Mouse (Mus musculus): ENCODE results near the gene Gm21887. TPM values are rescaled to one million over a fixed set of nuclear protein-coding genes. Genes with fewer than 3 reads are reported as not detected.
"Not testable (repeated sequence)": the region's sequence is repeated elsewhere in the genome, so short reads cannot be mapped to it uniquely, and the experiment has no call there.

The Gm21887 gene
- polyA plus RNA-seq, 1 experiment from 2014 or later, result 101 TPM

- Histone ChIP-seq H3K36me3 (peaks cover 23% of the 10 kb centered on the region), H3K9me3 (peaks cover 26% of the 10 kb centered on the region)
- H3K4me1 ChIP-seq; H3K27me3 ChIP-seq (replicated peaks); H3K9ac ChIP-seq; H3K27ac ChIP-seq (replicated peaks); ATAC-seq (ENCODE audit: extremely low read depth, insufficient number of reproducible peaks, low FRiP score, low TSS enrichment); H3K4me3 ChIP-seq; H3K4me2 ChIP-seq: not testable (repeated sequence)
- WGBS, result 57% methylated on average over 6 of the region's 8 CpGs
Observed at GRCm38 (mm10) chrX:169992951-169993547, 16.4 kb upstream of the Gm21887 start.

- Histone ChIP-seq H3K36me3 (peaks cover 15% of the 10 kb centered on the region), H3K9me3 (peaks cover 19% of the 10 kb centered on the region)
- H3K27ac ChIP-seq (replicated peaks); H3K4me1 ChIP-seq; H3K9ac ChIP-seq; H3K27me3 ChIP-seq (replicated peaks); H3K4me3 ChIP-seq; ATAC-seq (ENCODE audit: extremely low read depth, insufficient number of reproducible peaks, low FRiP score, low TSS enrichment); H3K4me2 ChIP-seq: not testable (repeated sequence)
- WGBS, result 26% methylated on average over 3 of the region's 33 CpGs
Observed at GRCm38 (mm10) chrX:169994011-169994865, 15.2 kb upstream of the Gm21887 start.

- 18% methylated on average over 2 of the region's 2 CpGs for WGBS
- not testable (repeated sequence) for H3K9ac ChIP-seq; H3K4me3 ChIP-seq; H3K27me3 ChIP-seq (replicated peaks); H3K4me1 ChIP-seq; H3K27ac ChIP-seq (replicated peaks); H3K36me3 ChIP-seq; ATAC-seq (ENCODE audit: extremely low read depth, insufficient number of reproducible peaks, low FRiP score, low TSS enrichment); H3K4me2 ChIP-seq
- peaks cover 13% of the 10 kb centered on the region for H3K9me3 ChIP-seq
Observed at GRCm38 (mm10) chrX:169994866-169995711, 14.4 kb upstream of the Gm21887 start.

GRCm38 (mm10) chrX:169995909-169996521 is 13.4 kb upstream of the Gm21887 start:
- H3K4me2 ChIP-seq; H3K36me3 ChIP-seq; H3K9ac ChIP-seq; ATAC-seq (ENCODE audit: extremely low read depth, insufficient number of reproducible peaks, low FRiP score, low TSS enrichment); H3K4me1 ChIP-seq; H3K27ac ChIP-seq (replicated peaks); H3K4me3 ChIP-seq; H3K27me3 ChIP-seq (replicated peaks): not testable (repeated sequence)
- H3K9me3 ChIP-seq, result peaks cover 12% of the 10 kb centered on the region
- WGBS, result no CpG with 5 or more reads among the region's 17 CpGs

GRCm38 (mm10) chrX:169996926-169997325 is 12.5 kb upstream of the Gm21887 start:
- H3K27me3 ChIP-seq (replicated peaks); H3K4me1 ChIP-seq; ATAC-seq (ENCODE audit: extremely low read depth, insufficient number of reproducible peaks, low FRiP score, low TSS enrichment); H3K4me3 ChIP-seq; H3K36me3 ChIP-seq; H3K27ac ChIP-seq (replicated peaks); H3K9ac ChIP-seq: not testable (repeated sequence)
- no CpG with 5 or more reads among the region's 46 CpGs for WGBS
- H3K4me2 ChIP-seq, result 0 out of 2 replicates have a peak overlapping the region, but pooled peaks have one; percentile 81
- H3K9me3 ChIP-seq, result peaks cover 13% of the 10 kb centered on the region

- H3K4me1 ChIP-seq; H3K27me3 ChIP-seq (replicated peaks); H3K36me3 ChIP-seq: not testable (repeated sequence)
- Histone ChIP-seq H3K4me3 (peak overlapping the region; percentile 53), H3K4me2 (peak overlapping the region; percentile 81), H3K9ac (peak overlapping the region; percentile 71), H3K9me3 (peaks cover 13% of the 10 kb centered on the region), H3K27ac (replicated peaks) (peak overlapping the region; percentile 48; the same call in 1 of the 2 replicates)
- WGBS, result 67% methylated on average over 40 of the region's 40 CpGs
- peak; percentile 14; the same call in 1 of the 2 replicates for ATAC-seq (ENCODE audit: extremely low read depth, insufficient number of reproducible peaks, low FRiP score, low TSS enrichment)
Observed at GRCm38 (mm10) chrX:169997456-169997853, 12.0 kb upstream of the Gm21887 start.

- peak overlapping the region; percentile 53 for H3K4me3 ChIP-seq
- H3K9ac ChIP-seq, result peak overlapping the region; percentile 71
- H3K36me3 ChIP-seq; H3K27ac ChIP-seq (replicated peaks); H3K27me3 ChIP-seq (replicated peaks); H3K4me1 ChIP-seq: not testable (repeated sequence)
- H3K9me3 ChIP-seq, result peaks cover 13% of the 10 kb centered on the region
- WGBS, result 50% methylated on average over 25 of the region's 37 CpGs
- peak; percentile 86 for ATAC-seq (ENCODE audit: extremely low read depth, insufficient number of reproducible peaks, low FRiP score, low TSS enrichment)
- peak overlapping the region; percentile 81 for H3K4me2 ChIP-seq
Observed at GRCm38 (mm10) chrX:169997854-169998456, 11.5 kb upstream of the Gm21887 start.

- ATAC-seq (ENCODE audit: extremely low read depth, insufficient number of reproducible peaks, low FRiP score, low TSS enrichment), result not testable (repeated sequence)
Observed at GRCm38 (mm10) chrX:169998559-169999219, 10.8 kb upstream of the Gm21887 start.

GRCm38 (mm10) chrX:169999226-169999883 is 10.1 kb upstream of the Gm21887 start:
- H3K4me2 ChIP-seq; ATAC-seq (ENCODE audit: extremely low read depth, insufficient number of reproducible peaks, low FRiP score, low TSS enrichment); H3K27me3 ChIP-seq (replicated peaks): not testable (repeated sequence)

More at GRCm38 (mm10) chrX:169998559-169999219, 10.8 kb upstream of the Gm21887 start:
- WGBS, result 13% methylated on average over 2 of the region's 4 CpGs
- H3K4me1 ChIP-seq; H3K27me3 ChIP-seq (replicated peaks); H3K36me3 ChIP-seq; H3K4me3 ChIP-seq; H3K4me2 ChIP-seq; H3K9ac ChIP-seq; H3K27ac ChIP-seq (replicated peaks): not testable (repeated sequence)
- peaks cover 13% of the 10 kb centered on the region for H3K9me3 ChIP-seq

More at GRCm38 (mm10) chrX:169999226-169999883, 10.1 kb upstream of the Gm21887 start:
- H3K9me3 ChIP-seq, result peaks cover 19% of the 10 kb centered on the region
- H3K9ac ChIP-seq; H3K36me3 ChIP-seq; H3K4me3 ChIP-seq; H3K4me1 ChIP-seq; H3K27ac ChIP-seq (replicated peaks): not testable (repeated sequence)
- WGBS, result 38% methylated on average over 10 of the region's 11 CpGs
